In genomic region chr9:71830994-71831393, GRCm38 (mm10) we compare ENCODE assay signal across 17 mouse cellular contexts. TPM values are rescaled to one million over a fixed set of nuclear protein-coding genes. Genes with fewer than 3 reads are reported as not detected.
A peak's percentile ranks its signal among the peaks of the same experiment; 100 is the strongest.
DNase-seq lines count a peak whose midpoint lies in the region; ATAC-seq and TF ChIP-seq lines count a peak whose summit lies in the region.
"Had no signal": no experiment of that assay in that cellular context is flagged by ENCODE, and none has a peak within 500 bp of the region (broad histone marks: within the 10 kb centered on the region; RNA-seq: fewer than 3 reads in every experiment).

No protein-coding gene starts in this region.

- H3K79me2 ChIP-seq in heart, adult 2 months (replicated peaks; ENCODE audit: control insufficient read depth, insufficient read depth, low read length) = no peaks in the 10 kb centered on the region

- no peaks in the 10 kb centered on the region for H3K9me3 ChIP-seq in kidney, embryonic 16.5 days (ENCODE audit: low read length)
- H3K9me3 ChIP-seq: embryonic facial prominence, embryonic 10.5 days; embryonic facial prominence, embryonic 12.5 days; forebrain, embryonic 13.5 days; forebrain, embryonic 15.5 days; G1E had no signal

- intact Hi-C loops in heart, adult 2 months (cut with DNase I) = loop anchor here (1.0 to 5.0 kb wide), 4 partner anchors 126 to 577 kb away; partner anchors contain the start of gene Tcf12

- WGBS in heart, adult 2 months = 85% methylated on average over 4 of the region's 4 CpGs
- 61% methylated on average over 4 of the region's 4 CpGs for WGBS in kidney, embryonic 16.5 days

- no peak for ATAC-seq in kidney, embryonic 16.5 days (ENCODE audit: low FRiP score, low TSS enrichment)
- ATAC-seq: activated CD4-positive, CD25-positive, alpha-beta regulatory T cell, adult 4 months; CD4-positive, CD25-positive, alpha-beta regulatory T cell, adult 4 months; forebrain, embryonic 13.5 days; forebrain, embryonic 15.5 days; Patski had no signal

- TF ChIP-seq POLR2A in heart, adult 2 months (IDR thresholded peaks at IDR 0.05; ENCODE audit: insufficient read depth, low read depth, low read length) = no peak

- H3K27me3 ChIP-seq in heart, adult 2 months (ENCODE audit: control insufficient read depth, insufficient read depth, low read length) = no peaks in the 10 kb centered on the region
- no peaks in the 10 kb centered on the region for H3K27me3 ChIP-seq in kidney, embryonic 16.5 days (ENCODE audit: insufficient read depth, low read length)
- H3K27me3 ChIP-seq: CH12.LX; embryonic facial prominence, embryonic 12.5 days; forebrain, embryonic 13.5 days; forebrain, embryonic 15.5 days; Patski had no signal

- no peak overlapping the region for H3K4me3 ChIP-seq in heart, adult 2 months
- H3K4me3 ChIP-seq in kidney, embryonic 16.5 days (ENCODE audit: low read length) = no peak overlapping the region
- H3K4me3 ChIP-seq: embryonic facial prominence, embryonic 10.5 days; embryonic facial prominence, embryonic 12.5 days; forebrain, embryonic 13.5 days; forebrain, embryonic 15.5 days had no signal

- H3K27ac ChIP-seq in heart, adult 2 months = no peak overlapping the region
- H3K27ac ChIP-seq in kidney, embryonic 16.5 days (ENCODE audit: low read length) = no peak overlapping the region
- H3K27ac ChIP-seq: embryonic facial prominence, embryonic 12.5 days; forebrain, embryonic 13.5 days; forebrain, embryonic 15.5 days had no signal

- peaks cover 6% of the 10 kb centered on the region for H3K4me1 ChIP-seq in heart, adult 2 months (ENCODE audit: control insufficient read depth, insufficient read depth, low read length)
- H3K4me1 ChIP-seq in kidney, embryonic 16.5 days (ENCODE audit: insufficient read depth, low read length) = peaks cover 23% of the 10 kb centered on the region; the same call in 1 of the 2 replicates
- H3K4me1 ChIP-seq: embryonic facial prominence, embryonic 12.5 days had no signal

- no peak for TF ChIP-seq CTCF in heart, adult 2 months (IDR thresholded peaks at IDR 0.05)

- H3K36me3 ChIP-seq in heart, adult 2 months (ENCODE audit: control insufficient read depth, insufficient read depth, low read length) = no peaks in the 10 kb centered on the region
- no peaks in the 10 kb centered on the region for H3K36me3 ChIP-seq in kidney, embryonic 16.5 days (ENCODE audit: insufficient read depth, low read length)
- H3K36me3 ChIP-seq: embryonic facial prominence, embryonic 10.5 days; embryonic facial prominence, embryonic 12.5 days; forebrain, embryonic 15.5 days; G1E had no signal

- TF ChIP-seq EP300 in heart, adult 2 months (IDR thresholded peaks at IDR 0.05; ENCODE audit: insufficient read depth, low read depth, low read length) = no peak

- no peak overlapping the region for H3K9ac ChIP-seq in heart, adult 2 months (ENCODE audit: low read depth, low read length)
- H3K9ac ChIP-seq in kidney, embryonic 16.5 days (replicated peaks; ENCODE audit: low read length) = no peak overlapping the region
- H3K9ac ChIP-seq: embryonic facial prominence, embryonic 12.5 days; forebrain, embryonic 13.5 days; forebrain, embryonic 15.5 days had no signal

- H3K4me2 ChIP-seq in kidney, embryonic 16.5 days (replicated peaks; ENCODE audit: low read depth, low read length) = no peak overlapping the region
- H3K4me2 ChIP-seq: forebrain, embryonic 13.5 days; forebrain, embryonic 15.5 days had no signal

- peak; percentile 80 for DNase-seq in heart, adult 11 months
- no peak for DNase-seq in heart, adult 2 months
- DNase-seq in kidney, adult 18-20 months = peak; percentile 23
- DNase-seq in kidney, adult 9 months = peak; percentile 24
- no peak for DNase-seq in kidney, postnatal 4 days
- DNase-seq: adrenal gland, adult 8-10 months; cerebellum, adult 11-12 months had no signal

RNA-seq across cellular contexts. Expression of gene Cgnl1, which starts 59.6 kb away (rescaled TPM):
- 10 to 100 TPM; 28.1 to 31.0 TPM for total RNA-seq in heart, adult 2 months (2021)
- 10.5 and 16.2 TPM in 2 replicates for polyA plus RNA-seq in heart, adult 2 months (2012; rRNA removed)
- polyA plus RNA-seq in kidney, embryonic 16.5 days (2015; fragmentation: Nextera tagmentation; extraction: Ambion mirVana) = 30.9 and 33.2 TPM in 2 replicates
- total RNA-seq: CH12.LX had no signal
- polyA plus RNA-seq: activated CD4-positive, CD25-positive, alpha-beta regulatory T cell, adult 4 months; CD4-positive, CD25-positive, alpha-beta regulatory T cell, adult 4 months had no signal

Comparison
In these comparisons a context has a peak if more than half of its experiments do, and no peak if none do; other contexts are left out.
1. DNase-seq: peak in heart, adult 11 months (single experiment), kidney, adult 18-20 months (single experiment) and kidney, adult 9 months (single experiment); none in heart, adult 2 months (0 of 2) and kidney, postnatal 4 days (0 of 2).